Mouse (Mus musculus) lung, postnatal 0 days (tissue): Measurements from ENCODE around the gene Capza2.

Source experiments
- CTCF ChIP-seq: IDR thresholded peaks from 2 replicates; pipeline ENCODE4 v1.5.1; 2016; ENCODE audit warnings: antibody characterized with exemption, mild to moderate bottlenecking
- EP300 ChIP-seq: IDR thresholded peaks from 2 replicates; pipeline ENCODE4 v1.6.1; 2016; ENCODE audit warnings: antibody characterized with exemption, mild to moderate bottlenecking, control low read depth

GRCm38 (mm10) chr6:17599373-17599772, 36.7 kb upstream of the Capza2 start:
- TF ChIP-seq CTCF (no peak), EP300 (no peak)
